Mouse (Mus musculus) megakaryocyte progenitor cell, adult 5-6 weeks (primary cell): ENCODE measurements around the gene Cpsf6. TPM values are rescaled to one million over a fixed set of nuclear protein-coding genes. Genes with fewer than 3 reads are reported as not detected.
"Not testable (repeated sequence)": the region's sequence is repeated elsewhere in the genome, so short reads cannot be mapped to it uniquely, and the experiment has no call there.

Experiments used
- ATAC-seq: replicated peaks from 2 replicates; pipeline ENCODE4 v1.8.0; 2016; ENCODE audit warnings: mild to moderate bottlenecking, moderate TSS enrichment, inconsistent platforms; ENCODE audit not compliant: poor library complexity
- total RNA-seq, 2 experiments: library from RNA; stranded (forward) in 1 of 2; stranded (reverse) in 1 of 2; fragments of 157-497, 149-512 nt in 1 of 2; fragments of 200-1000 nt in 1 of 2; gene quantifications; 2 replicates each; pipeline versions ENCODE4 v1.2.3 to v1.2.4; 2015 to 2017

Cpsf6 gene
- total RNA-seq, 2 experiments from 2014 or later = 103 to 108 TPM

GRCm38 (mm10) chr10:117400246-117400954 lies 20.6 kb upstream of the Cpsf6 start:
- ATAC-seq = no peak

GRCm38 (mm10) chr10:117399839-117400238 lies 20.0 kb upstream of the Cpsf6 start:
- no peak for ATAC-seq

GRCm38 (mm10) chr10:117399196-117399595 lies 19.4 kb upstream of the Cpsf6 start:
- no peak for ATAC-seq

- 0 out of 2 replicates have a peak, but pooled peaks have one; percentile 11 for ATAC-seq
Measured at GRCm38 (mm10) chr10:117398044-117398780, 18.4 kb upstream of the Cpsf6 start.

- ATAC-seq = peak; percentile 42
Measured at GRCm38 (mm10) chr10:117397106-117397625, 17.4 kb upstream of the Cpsf6 start.

GRCm38 (mm10) chr10:117396386-117397048 lies 16.7 kb upstream of the Cpsf6 start:
- no peak for ATAC-seq

GRCm38 (mm10) chr10:117395801-117396200 lies 16.0 kb upstream of the Cpsf6 start:
- no peak for ATAC-seq

- no peak for ATAC-seq
Measured at GRCm38 (mm10) chr10:117394738-117395550, 15.1 kb upstream of the Cpsf6 start.

GRCm38 (mm10) chr10:117393891-117394395 lies 14.1 kb upstream of the Cpsf6 start:
- no peak for ATAC-seq

GRCm38 (mm10) chr10:117393196-117393890 lies 13.5 kb upstream of the Cpsf6 start:
- peak; percentile 88 for ATAC-seq

GRCm38 (mm10) chr10:117392832-117393195 lies 13.0 kb upstream of the Cpsf6 start:
- peak; percentile 58 for ATAC-seq

GRCm38 (mm10) chr10:117392397-117392796 lies 12.6 kb upstream of the Cpsf6 start:
- ATAC-seq = not testable (repeated sequence)

GRCm38 (mm10) chr10:117391801-117392200 lies 12.0 kb upstream of the Cpsf6 start:
- ATAC-seq = no peak

GRCm38 (mm10) chr10:117391057-117391456 lies 11.2 kb upstream of the Cpsf6 start:
- ATAC-seq = no peak

GRCm38 (mm10) chr10:117389904-117390875 lies 10.4 kb upstream of the Cpsf6 start:
- ATAC-seq = no peak

- no peak for ATAC-seq
Measured at GRCm38 (mm10) chr10:117389371-117389740, 9.5 kb upstream of the Cpsf6 start.

GRCm38 (mm10) chr10:117388637-117389370 lies 9.0 kb upstream of the Cpsf6 start:
- ATAC-seq = no peak
